Mouse (Mus musculus) frontal cortex, postnatal 10 days (tissue): ENCODE data around the gene Gm7534.
"Not testable (repeated sequence)": the region's sequence is repeated elsewhere in the genome, so short reads cannot be mapped to it uniquely, and the experiment has no call there.

Experiments used
- DNase-seq, 2 experiments: peaks; one replicate each; pipeline ENCODE4 v3.0.0; 2022; ENCODE audit warnings: low spot score in 2 of 2, mixed read lengths in 1 of 2

Gene Gm7534

GRCm38 (mm10) chr4:134203340-134203896 lies 614 bp upstream of the Gm7534 start:
- no peak for DNase-seq

GRCm38 (mm10) chr4:134199371-134199770 lies 3.4 kb downstream of the Gm7534 start:
- DNase-seq = no peak

GRCm38 (mm10) chr4:134186268-134186667 lies 16.5 kb downstream of the Gm7534 start:
- peak in 1 of 2 experiments; percentile 9 for DNase-seq

GRCm38 (mm10) chr4:134185569-134185968 lies 17.2 kb downstream of the Gm7534 start:
- no peak for DNase-seq

GRCm38 (mm10) chr4:134183711-134184110 lies 19.1 kb downstream of the Gm7534 start:
- no peak for DNase-seq

GRCm38 (mm10) chr4:134181825-134182224 lies 21.0 kb downstream of the Gm7534 start:
- DNase-seq = no peak

- DNase-seq = no peak
Measured at GRCm38 (mm10) chr4:134181112-134181511, 21.7 kb downstream of the Gm7534 start.

GRCm38 (mm10) chr4:134172391-134172790 lies 30.4 kb downstream of the Gm7534 start:
- no peak for DNase-seq

- DNase-seq = no peak
Measured at GRCm38 (mm10) chr4:134166906-134167305, 35.9 kb downstream of the Gm7534 start.

- no peak for DNase-seq
Measured at GRCm38 (mm10) chr4:134165548-134166465, 37.0 kb downstream of the Gm7534 start.

GRCm38 (mm10) chr4:134165024-134165423 lies 37.8 kb downstream of the Gm7534 start:
- no peak for DNase-seq

GRCm38 (mm10) chr4:134164591-134164990 lies 38.2 kb downstream of the Gm7534 start:
- no peak for DNase-seq

GRCm38 (mm10) chr4:134160071-134160470 lies 42.7 kb downstream of the Gm7534 start:
- peak in 1 of 2 experiments; percentile 10 for DNase-seq

GRCm38 (mm10) chr4:134158774-134159173 lies 44.0 kb downstream of the Gm7534 start:
- no peak for DNase-seq

- DNase-seq = no peak
Measured at GRCm38 (mm10) chr4:134157558-134157957, 45.2 kb downstream of the Gm7534 start.

GRCm38 (mm10) chr4:134156744-134157143 lies 46.1 kb downstream of the Gm7534 start:
- DNase-seq = no peak

GRCm38 (mm10) chr4:134155961-134156465 lies 46.8 kb downstream of the Gm7534 start:
- no peak for DNase-seq

- no peak for DNase-seq
Measured at GRCm38 (mm10) chr4:134155531-134155930, 47.3 kb downstream of the Gm7534 start.

- no peak for DNase-seq
Measured at GRCm38 (mm10) chr4:134154354-134154753, 48.5 kb downstream of the Gm7534 start.

GRCm38 (mm10) chr4:134153656-134154055 lies 49.1 kb downstream of the Gm7534 start:
- DNase-seq = no peak

GRCm38 (mm10) chr4:134152112-134152511 lies 50.7 kb downstream of the Gm7534 start:
- DNase-seq = no peak

- no peak for DNase-seq
Measured at GRCm38 (mm10) chr4:134149389-134149788, 53.4 kb downstream of the Gm7534 start.

- DNase-seq = not testable (repeated sequence)
Measured at GRCm38 (mm10) chr4:134144297-134144696, 58.5 kb downstream of the Gm7534 start.
